Mouse (Mus musculus) liver, adult (tissue): ENCODE results near the gene Slc25a31.

Source experiments
- GATA4 ChIP-seq: IDR thresholded peaks from 2 replicates; pipeline ENCODE4 v1.6.1; 2014; ENCODE audit warnings: mild to moderate bottlenecking, low read length; ENCODE audit not compliant: insufficient replicate concordance

The Slc25a31 gene

GRCm38 (mm10) chr3:40708655-40709054 is at the start of gene Slc25a31:
Gene Slc25a31, plus strand, starts transcription at chr3:40708855.
- TF ChIP-seq GATA4: no peak

GRCm38 (mm10) chr3:40660231-40660630 is 48.4 kb upstream of the Slc25a31 start:
- no peak for TF ChIP-seq GATA4

- no peak for TF ChIP-seq GATA4
Observed at GRCm38 (mm10) chr3:40666109-40666508, 42.5 kb upstream of the Slc25a31 start.

GRCm38 (mm10) chr3:40666861-40667719 is 41.6 kb upstream of the Slc25a31 start:
- TF ChIP-seq GATA4: no peak

GRCm38 (mm10) chr3:40668889-40669288 is 39.8 kb upstream of the Slc25a31 start:
- TF ChIP-seq GATA4: no peak

- TF ChIP-seq GATA4: no peak
Observed at GRCm38 (mm10) chr3:40669395-40669794, 39.3 kb upstream of the Slc25a31 start.

GRCm38 (mm10) chr3:40673515-40673914 is 35.1 kb upstream of the Slc25a31 start:
- TF ChIP-seq GATA4: no peak

GRCm38 (mm10) chr3:40674873-40675405 is 33.7 kb upstream of the Slc25a31 start:
- no peak for TF ChIP-seq GATA4

- no peak for TF ChIP-seq GATA4
Observed at GRCm38 (mm10) chr3:40678856-40679255, 29.8 kb upstream of the Slc25a31 start.

- TF ChIP-seq GATA4: no peak
Observed at GRCm38 (mm10) chr3:40682404-40682803, 26.3 kb upstream of the Slc25a31 start.

- no peak for TF ChIP-seq GATA4
Observed at GRCm38 (mm10) chr3:40683171-40683570, 25.5 kb upstream of the Slc25a31 start.

GRCm38 (mm10) chr3:40685855-40686515 is 22.7 kb upstream of the Slc25a31 start:
- TF ChIP-seq GATA4: no peak

GRCm38 (mm10) chr3:40686836-40687235 is 21.8 kb upstream of the Slc25a31 start:
- no peak for TF ChIP-seq GATA4

GRCm38 (mm10) chr3:40687588-40687987 is 21.1 kb upstream of the Slc25a31 start:
- TF ChIP-seq GATA4: no peak

GRCm38 (mm10) chr3:40691566-40691965 is 17.1 kb upstream of the Slc25a31 start:
- no peak for TF ChIP-seq GATA4

- TF ChIP-seq GATA4: no peak
Observed at GRCm38 (mm10) chr3:40693435-40693834, 15.2 kb upstream of the Slc25a31 start.

GRCm38 (mm10) chr3:40693960-40694359 is 14.7 kb upstream of the Slc25a31 start:
- no peak for TF ChIP-seq GATA4

GRCm38 (mm10) chr3:40694438-40694837 is 14.2 kb upstream of the Slc25a31 start:
- no peak for TF ChIP-seq GATA4
